Mouse (Mus musculus): ENCODE results near the gene Gm45337.
"Not testable (repeated sequence)": the region's sequence is repeated elsewhere in the genome, so short reads cannot be mapped to it uniquely, and the experiment has no call there.

The Gm45337 gene

GRCm38 (mm10) chr7:142144507-142144906 is at the start of gene Gm45337:
TSS of gene Gm45337 (minus strand) at chr7:142144607.
- no peak for DNase-seq

- no peak for DNase-seq
These were observed 45.9 kb upstream of the Gm45337 start, which contains the start of gene Gm10153 for GRCm38 (mm10) chr7:142190289-142190688. TSS of gene Gm10153 (minus strand) at chr7:142190389.

- no peak for DNase-seq
These were observed 43.7 kb upstream of the Gm45337 start for GRCm38 (mm10) chr7:142188156-142188555.

- no peak for DNase-seq
These were observed 36.6 kb upstream of the Gm45337 start for GRCm38 (mm10) chr7:142181021-142181420.

- DNase-seq = no peak
These were observed 34.3 kb upstream of the Gm45337 start for GRCm38 (mm10) chr7:142178685-142179084.

GRCm38 (mm10) chr7:142175905-142176304 is 31.5 kb upstream of the Gm45337 start, which contains the start of gene Krtap5-2:
TSS of gene Krtap5-2 (minus strand) at chr7:142176005.
- not testable (repeated sequence) for DNase-seq

- DNase-seq = no peak
These were observed 25.4 kb upstream of the Gm45337 start for GRCm38 (mm10) chr7:142169836-142170235.

GRCm38 (mm10) chr7:142165639-142166038 is 21.2 kb upstream of the Gm45337 start, which contains the start of gene Gm4553:
TSS of gene Gm4553 (minus strand) at chr7:142165739.
- DNase-seq = not testable (repeated sequence)

- no peak for DNase-seq
These were observed 15.0 kb upstream of the Gm45337 start for GRCm38 (mm10) chr7:142159366-142159765.

- not testable (repeated sequence) for DNase-seq
These were observed 12.6 kb upstream of the Gm45337 start, which contains the start of gene Gm29735 for GRCm38 (mm10) chr7:142157013-142157412. TSS of gene Gm29735 (minus strand) at chr7:142157113.

- no peak for DNase-seq
These were observed 10.9 kb upstream of the Gm45337 start for GRCm38 (mm10) chr7:142155308-142155707.

GRCm38 (mm10) chr7:142152191-142152590 is 7.8 kb upstream of the Gm45337 start:
- no peak for DNase-seq

GRCm38 (mm10) chr7:142148633-142149032 is 4.2 kb upstream of the Gm45337 start:
- no peak for DNase-seq

- peak in 1 of 2 experiments; percentile 13 for DNase-seq
These were observed 1.6 kb upstream of the Gm45337 start for GRCm38 (mm10) chr7:142146033-142146432.

- no peak for DNase-seq
These were observed 1.1 kb upstream of the Gm45337 start for GRCm38 (mm10) chr7:142145413-142145940.

- DNase-seq = not testable (repeated sequence)
These were observed 849 bp downstream of the Gm45337 start for GRCm38 (mm10) chr7:142143506-142144010.

- DNase-seq = no peak
These were observed 3.7 kb downstream of the Gm45337 start for GRCm38 (mm10) chr7:142140696-142141095.

GRCm38 (mm10) chr7:142135934-142136333 is 8.5 kb downstream of the Gm45337 start, which contains the start of gene Gm39115:
TSS of gene Gm39115 (minus strand) at chr7:142136034.
- DNase-seq = not testable (repeated sequence)

- no peak for DNase-seq
These were observed 10.0 kb downstream of the Gm45337 start for GRCm38 (mm10) chr7:142134206-142134995.

GRCm38 (mm10) chr7:142128843-142129242 is 15.6 kb downstream of the Gm45337 start:
- no peak for DNase-seq

- not testable (repeated sequence) for DNase-seq
These were observed 23.8 kb downstream of the Gm45337 start, which contains the start of gene Gm45618 for GRCm38 (mm10) chr7:142120629-142121028. TSS of gene Gm45618 (minus strand) at chr7:142120729.

GRCm38 (mm10) chr7:142119632-142120031 is 24.8 kb downstream of the Gm45337 start:
- DNase-seq = no peak

GRCm38 (mm10) chr7:142104747-142105146 is 39.7 kb downstream of the Gm45337 start:
- no peak for DNase-seq

Measured in spleen, adult 18-20 months (tissue).